Mouse (Mus musculus): ENCODE measurements around the gene Zp2. TPM values are rescaled to one million over a fixed set of nuclear protein-coding genes. Genes with fewer than 3 reads are reported as not detected.

Gene Zp2
- polyA plus RNA-seq, 1 experiment from 2014 or later, result not detected

GRCm38 (mm10) chr7:120117529-120117928 is 27.6 kb downstream of the Zp2 start:
- H3K4me2 ChIP-seq, result no peak overlapping the region
- H3K27ac ChIP-seq (ENCODE audit: low read depth, low read length), result no peak overlapping the region
- 39% methylated on average over 6 of the region's 6 CpGs for WGBS
- H3K9ac ChIP-seq (ENCODE audit: low read length), result no peak overlapping the region
- no peaks in the 10 kb centered on the region for H3K36me3 ChIP-seq (ENCODE audit: control insufficient read depth, insufficient read depth, low read length)
- H3K9me3 ChIP-seq (ENCODE audit: control insufficient read depth, low read length), result no peaks in the 10 kb centered on the region
- ATAC-seq (ENCODE audit: low FRiP score) (peak; percentile 64), DNase-seq (ENCODE audit: low spot score, missing footprints) (no peak)
- no peaks in the 10 kb centered on the region for H3K27me3 ChIP-seq (ENCODE audit: control insufficient read depth, insufficient read depth, low read length)
- no peaks in the 10 kb centered on the region for H3K4me1 ChIP-seq (ENCODE audit: control insufficient read depth, insufficient read depth, low read length)
- H3K4me3 ChIP-seq (ENCODE audit: low read depth, low read length), result no peak overlapping the region

- Histone ChIP-seq H3K9ac (ENCODE audit: low read length) (no peak overlapping the region), H3K36me3 (ENCODE audit: control insufficient read depth, insufficient read depth, low read length) (no peaks in the 10 kb centered on the region), H3K27ac (ENCODE audit: low read depth, low read length) (no peak overlapping the region), H3K4me1 (ENCODE audit: control insufficient read depth, insufficient read depth, low read length) (no peaks in the 10 kb centered on the region), H3K4me3 (ENCODE audit: low read depth, low read length) (no peak overlapping the region), H3K9me3 (ENCODE audit: control insufficient read depth, low read length) (no peaks in the 10 kb centered on the region), H3K4me2 (no peak overlapping the region), H3K27me3 (ENCODE audit: control insufficient read depth, insufficient read depth, low read length) (no peaks in the 10 kb centered on the region)
- ATAC-seq (ENCODE audit: low FRiP score) (no peak), DNase-seq (ENCODE audit: low spot score, missing footprints) (no peak)
- 85% methylated on average over 5 of the region's 5 CpGs for WGBS
Observed at GRCm38 (mm10) chr7:120116976-120117375, 28.1 kb downstream of the Zp2 start.

- Histone ChIP-seq H3K4me2 (no peak overlapping the region), H3K27me3 (ENCODE audit: control insufficient read depth, insufficient read depth, low read length) (no peaks in the 10 kb centered on the region), H3K4me1 (ENCODE audit: control insufficient read depth, insufficient read depth, low read length) (no peaks in the 10 kb centered on the region), H3K9me3 (ENCODE audit: control insufficient read depth, low read length) (no peaks in the 10 kb centered on the region), H3K4me3 (ENCODE audit: low read depth, low read length) (no peak overlapping the region), H3K27ac (ENCODE audit: low read depth, low read length) (no peak overlapping the region), H3K9ac (ENCODE audit: low read length) (no peak overlapping the region), H3K36me3 (ENCODE audit: control insufficient read depth, insufficient read depth, low read length) (no peaks in the 10 kb centered on the region)
- 89% methylated on average over 5 of the region's 5 CpGs for WGBS
- DNase-seq (ENCODE audit: low spot score, missing footprints) (peak; percentile 75), ATAC-seq (ENCODE audit: low FRiP score) (no peak)
Observed at GRCm38 (mm10) chr7:120109676-120110075, 35.4 kb downstream of the Zp2 start.

- Histone ChIP-seq H3K27ac (ENCODE audit: low read depth, low read length) (no peak overlapping the region), H3K4me3 (ENCODE audit: low read depth, low read length) (no peak overlapping the region), H3K4me2 (no peak overlapping the region), H3K9me3 (ENCODE audit: control insufficient read depth, low read length) (no peaks in the 10 kb centered on the region), H3K27me3 (ENCODE audit: control insufficient read depth, insufficient read depth, low read length) (no peaks in the 10 kb centered on the region; the same call in 1 of the 2 replicates), H3K9ac (ENCODE audit: low read length) (no peak overlapping the region), H3K4me1 (ENCODE audit: control insufficient read depth, insufficient read depth, low read length) (peaks cover 10% of the 10 kb centered on the region; the same call in 1 of the 2 replicates), H3K36me3 (ENCODE audit: control insufficient read depth, insufficient read depth, low read length) (no peaks in the 10 kb centered on the region)
- no peak for ATAC-seq (ENCODE audit: low FRiP score)
- DNase-seq (ENCODE audit: low spot score, missing footprints), result peak; percentile 64
- 87% methylated on average over 2 of the region's 2 CpGs for WGBS
Observed at GRCm38 (mm10) chr7:120106356-120106755, 38.7 kb downstream of the Zp2 start.

GRCm38 (mm10) chr7:120104975-120105374 is 40.1 kb downstream of the Zp2 start:
- Histone ChIP-seq H3K4me3 (ENCODE audit: low read depth, low read length) (no peak overlapping the region), H3K4me1 (ENCODE audit: control insufficient read depth, insufficient read depth, low read length) (peaks cover 10% of the 10 kb centered on the region; the same call in 1 of the 2 replicates), H3K9ac (ENCODE audit: low read length) (no peak overlapping the region), H3K36me3 (ENCODE audit: control insufficient read depth, insufficient read depth, low read length) (no peaks in the 10 kb centered on the region), H3K4me2 (no peak overlapping the region), H3K9me3 (ENCODE audit: control insufficient read depth, low read length) (no peaks in the 10 kb centered on the region), H3K27ac (ENCODE audit: low read depth, low read length) (no peak overlapping the region), H3K27me3 (ENCODE audit: control insufficient read depth, insufficient read depth, low read length) (no peaks in the 10 kb centered on the region; the same call in 1 of the 2 replicates)
- DNase-seq (ENCODE audit: low spot score, missing footprints), result peak; percentile 72
- 66% methylated on average over 3 of the region's 3 CpGs for WGBS
- no peak for ATAC-seq (ENCODE audit: low FRiP score)

- peak; percentile 17 for ATAC-seq (ENCODE audit: low FRiP score)
Observed at GRCm38 (mm10) chr7:120103019-120103567, 42.0 kb downstream of the Zp2 start.

GRCm38 (mm10) chr7:120102164-120102972 is 42.7 kb downstream of the Zp2 start, which contains the start of gene Tmem159:
TSS of gene Tmem159 (plus strand) at chr7:120102353.
- under 1% methylated on average over 42 of the region's 42 CpGs for WGBS
- peak within 1 kb of the TSS; percentile 60 for H3K4me3 ChIP-seq (ENCODE audit: low read depth, low read length)
- peaks cover 10% of the 10 kb centered on the region; the same call in 1 of the 2 replicates for H3K4me1 ChIP-seq (ENCODE audit: control insufficient read depth, insufficient read depth, low read length)
- ATAC-seq (ENCODE audit: low FRiP score) (peak; percentile 94), DNase-seq (ENCODE audit: low spot score, missing footprints) (peak; percentile 99)
- no peaks in the 10 kb centered on the region; the same call in 1 of the 2 replicates for H3K27me3 ChIP-seq (ENCODE audit: control insufficient read depth, insufficient read depth, low read length)
- H3K27ac ChIP-seq (ENCODE audit: low read depth, low read length), result no peak within 1 kb of the TSS
- peak within 1 kb of the TSS; percentile 81 for H3K4me2 ChIP-seq
- no peaks in the 10 kb centered on the region for H3K9me3 ChIP-seq (ENCODE audit: control insufficient read depth, low read length)
- H3K36me3 ChIP-seq (ENCODE audit: control insufficient read depth, insufficient read depth, low read length), result no peaks in the 10 kb centered on the region
- H3K9ac ChIP-seq (ENCODE audit: low read length), result peak within 1 kb of the TSS; percentile 70

More at GRCm38 (mm10) chr7:120103019-120103567, 42.0 kb downstream of the Zp2 start:
- Histone ChIP-seq H3K36me3 (ENCODE audit: control insufficient read depth, insufficient read depth, low read length) (no peaks in the 10 kb centered on the region), H3K27me3 (ENCODE audit: control insufficient read depth, insufficient read depth, low read length) (no peaks in the 10 kb centered on the region; the same call in 1 of the 2 replicates), H3K9ac (ENCODE audit: low read length) (peak overlapping the region; percentile 70), H3K9me3 (ENCODE audit: control insufficient read depth, low read length) (no peaks in the 10 kb centered on the region), H3K4me1 (ENCODE audit: control insufficient read depth, insufficient read depth, low read length) (peaks cover 10% of the 10 kb centered on the region; the same call in 1 of the 2 replicates), H3K4me2 (peak overlapping the region; percentile 81), H3K27ac (ENCODE audit: low read depth, low read length) (no peak overlapping the region), H3K4me3 (ENCODE audit: low read depth, low read length) (peak overlapping the region; percentile 60)
- DNase-seq (ENCODE audit: low spot score, missing footprints), result peak; percentile 89
- 2% methylated on average over 25 of the region's 25 CpGs for WGBS

GRCm38 (mm10) chr7:120098403-120098802 is 46.7 kb downstream of the Zp2 start:
- Histone ChIP-seq H3K36me3 (ENCODE audit: control insufficient read depth, insufficient read depth, low read length) (no peaks in the 10 kb centered on the region), H3K4me3 (ENCODE audit: low read depth, low read length) (no peak overlapping the region), H3K4me2 (no peak overlapping the region), H3K27me3 (ENCODE audit: control insufficient read depth, insufficient read depth, low read length) (no peaks in the 10 kb centered on the region; the same call in 1 of the 2 replicates), H3K9me3 (ENCODE audit: control insufficient read depth, low read length) (no peaks in the 10 kb centered on the region), H3K27ac (ENCODE audit: low read depth, low read length) (no peak overlapping the region), H3K9ac (ENCODE audit: low read length) (no peak overlapping the region), H3K4me1 (ENCODE audit: control insufficient read depth, insufficient read depth, low read length) (peaks cover 10% of the 10 kb centered on the region; the same call in 1 of the 2 replicates)
- WGBS, result 26% methylated on average over 9 of the region's 9 CpGs
- no peak for ATAC-seq (ENCODE audit: low FRiP score)
- DNase-seq (ENCODE audit: low spot score, missing footprints), result no peak

GRCm38 (mm10) chr7:120097845-120098244 is 47.2 kb downstream of the Zp2 start:
- Histone ChIP-seq H3K4me3 (ENCODE audit: low read depth, low read length) (no peak overlapping the region), H3K9me3 (ENCODE audit: control insufficient read depth, low read length) (no peaks in the 10 kb centered on the region), H3K27me3 (ENCODE audit: control insufficient read depth, insufficient read depth, low read length) (no peaks in the 10 kb centered on the region; the same call in 1 of the 2 replicates), H3K27ac (ENCODE audit: low read depth, low read length) (no peak overlapping the region), H3K4me2 (no peak overlapping the region), H3K4me1 (ENCODE audit: control insufficient read depth, insufficient read depth, low read length) (peaks cover 8% of the 10 kb centered on the region; the same call in 1 of the 2 replicates), H3K36me3 (ENCODE audit: control insufficient read depth, insufficient read depth, low read length) (no peaks in the 10 kb centered on the region), H3K9ac (ENCODE audit: low read length) (no peak overlapping the region)
- peak; percentile 45; the same call in 1 of the 2 replicates for ATAC-seq (ENCODE audit: low FRiP score)
- WGBS, result 12% methylated on average over 7 of the region's 7 CpGs
- peak; percentile 95 for DNase-seq (ENCODE audit: low spot score, missing footprints)

All from midbrain, embryonic 11.5 days (tissue).